Mouse (Mus musculus) embryonic facial prominence, embryonic 11.5 days (tissue): Measurements from ENCODE around the gene Slc7a7. TPM values are rescaled to one million over a fixed set of nuclear protein-coding genes. Genes with fewer than 3 reads are reported as not detected.

Source experiments
- ATAC-seq: fragments of 200-750 bp; cut with Nextera tagmentation; replicated peaks from 2 replicates; pipeline ENCODE4 v1.8.0; 2017; ENCODE audit warnings: low read depth; ENCODE audit not compliant: insufficient number of reproducible peaks, low FRiP score, low TSS enrichment
- DNase-seq: peaks from one replicate; pipeline ENCODE4 v3.0.0-alpha.2; 2015; ENCODE audit warnings: low spot score
- H3K27ac ChIP-seq: fragments of 300-500 bp; sonication (generic); replicated peaks from 2 replicates; pipeline ENCODE4 v1.5.1; 2014; ENCODE audit warnings: mild to moderate bottlenecking, low read depth, low read length, control low read depth
- H3K27me3 ChIP-seq: fragments of 300-500 bp; sonication (generic); 2 replicates; pipeline ENCODE4 v1.6.1; 2014; ENCODE audit warnings: mild to moderate bottlenecking, low read length, moderate library complexity, mixed read lengths; ENCODE audit not compliant: control insufficient read depth, insufficient read depth
- H3K36me3 ChIP-seq: fragments of 300-500 bp; sonication (generic); replicated peaks from 2 replicates; pipeline ENCODE4 v1.6.1; 2014; ENCODE audit warnings: low read depth, mild to moderate bottlenecking, low read length, moderate library complexity, mixed read lengths; ENCODE audit not compliant: control insufficient read depth, insufficient read depth
- H3K4me1 ChIP-seq: fragments of 300-500 bp; sonication (generic); 2 replicates; pipeline ENCODE4 v1.6.1; 2014; ENCODE audit warnings: low read length, mixed read lengths; ENCODE audit not compliant: control insufficient read depth, insufficient read depth
- H3K4me2 ChIP-seq: fragments of 300-500 bp; sonication (generic); 2 replicates; pipeline ENCODE4 v1.6.1; 2014; ENCODE audit warnings: low read depth, mild to moderate bottlenecking, control low read depth, low read length, moderate library complexity
- H3K4me3 ChIP-seq: fragments of 300-500 bp; sonication (generic); 2 replicates; pipeline ENCODE4 v1.5.1; 2014; ENCODE audit warnings: low read depth, low read length, control low read depth
- H3K9ac ChIP-seq: fragments of 300-500 bp; sonication (generic); replicated peaks from 2 replicates; pipeline ENCODE4 v1.6.1; 2014; ENCODE audit warnings: mild to moderate bottlenecking, control low read depth, low read length
- H3K9me3 ChIP-seq: fragments of 300-500 bp; sonication (generic); replicated peaks from 2 replicates; pipeline ENCODE4 v1.6.1; 2016; ENCODE audit warnings: mild to moderate bottlenecking, low read length, inconsistent platforms, mixed read lengths; ENCODE audit not compliant: control insufficient read depth
- WGBS: fragments of 180-500 bp; shearing (Covaris S2); extraction: QIAGEN DNeasy Blood & Tissue Kit; methylation state at CpG from one replicate; pipeline ENCODE4 v1.1.7; 2014; 5-methylcytosine and 5-hydroxymethylcytosine counted together
- polyA plus RNA-seq: library from polyadenylated mRNA; unstranded; fragments of >200 nt; fragmentation: Nextera tagmentation; extraction: Ambion mirVana; gene quantifications from 2 replicates; pipeline ENCODE4 v1.2.1, GENCODE M21; 2014

The Slc7a7 gene
- polyA plus RNA-seq, 1 experiment from 2014 or later: 2.9 TPM

GRCm38 (mm10) chr14:54398528-54398916 is 19.1 kb downstream of the Slc7a7 start:
- no peak for ATAC-seq
- Histone ChIP-seq H3K4me3 (no peak overlapping the region), H3K4me2 (no peak overlapping the region), H3K4me1 (no peaks in the 10 kb centered on the region), H3K9me3 (no peaks in the 10 kb centered on the region), H3K9ac (no peak overlapping the region), H3K27me3 (no peaks in the 10 kb centered on the region), H3K27ac (no peak overlapping the region), H3K36me3 (no peaks in the 10 kb centered on the region)
- no peak for DNase-seq
- WGBS: 48% methylated on average over 7 of the region's 7 CpGs

GRCm38 (mm10) chr14:54397872-54398527 is 19.6 kb downstream of the Slc7a7 start:
- H3K4me3 ChIP-seq: no peak overlapping the region
- no peaks in the 10 kb centered on the region for H3K9me3 ChIP-seq
- 77% methylated on average over 7 of the region's 7 CpGs for WGBS
- H3K4me2 ChIP-seq: no peak overlapping the region
- ATAC-seq (no peak), DNase-seq (no peak)
- no peaks in the 10 kb centered on the region for H3K27me3 ChIP-seq
- no peaks in the 10 kb centered on the region for H3K4me1 ChIP-seq
- no peaks in the 10 kb centered on the region for H3K36me3 ChIP-seq
- no peak overlapping the region for H3K27ac ChIP-seq
- H3K9ac ChIP-seq: no peak overlapping the region

- Histone ChIP-seq H3K4me1 (no peaks in the 10 kb centered on the region), H3K27me3 (no peaks in the 10 kb centered on the region), H3K36me3 (no peaks in the 10 kb centered on the region), H3K4me3 (no peak overlapping the region), H3K9ac (no peak overlapping the region), H3K4me2 (no peak overlapping the region), H3K9me3 (no peaks in the 10 kb centered on the region), H3K27ac (no peak overlapping the region)
- DNase-seq: no peak
- no peak for ATAC-seq
- 90% methylated on average over 7 of the region's 7 CpGs for whole genome bisulfite sequencing
These were observed 20.9 kb downstream of the Slc7a7 start for GRCm38 (mm10) chr14:54396685-54397084.

- Histone ChIP-seq H3K9ac (no peak overlapping the region), H3K27ac (no peak overlapping the region), H3K36me3 (no peaks in the 10 kb centered on the region), H3K9me3 (no peaks in the 10 kb centered on the region), H3K27me3 (no peaks in the 10 kb centered on the region), H3K4me1 (no peaks in the 10 kb centered on the region), H3K4me2 (no peak overlapping the region), H3K4me3 (no peak overlapping the region)
- no peak for ATAC-seq
- DNase-seq: no peak
These were observed 23.3 kb downstream of the Slc7a7 start for GRCm38 (mm10) chr14:54394309-54394708.

- Histone ChIP-seq H3K4me2 (no peak overlapping the region), H3K4me3 (no peak overlapping the region), H3K4me1 (no peaks in the 10 kb centered on the region), H3K9ac (no peak overlapping the region), H3K36me3 (no peaks in the 10 kb centered on the region), H3K27ac (no peak overlapping the region), H3K9me3 (no peaks in the 10 kb centered on the region), H3K27me3 (no peaks in the 10 kb centered on the region)
- ATAC-seq (no peak), DNase-seq (no peak)
- 58% methylated on average over 3 of the region's 3 CpGs for WGBS
These were observed 23.8 kb downstream of the Slc7a7 start for GRCm38 (mm10) chr14:54393794-54394193.

GRCm38 (mm10) chr14:54390843-54391242 is 26.7 kb downstream of the Slc7a7 start:
- WGBS: 71% methylated on average over 6 of the region's 6 CpGs
- no peaks in the 10 kb centered on the region for H3K36me3 ChIP-seq
- no peaks in the 10 kb centered on the region for H3K9me3 ChIP-seq
- no peaks in the 10 kb centered on the region for H3K27me3 ChIP-seq
- no peak overlapping the region for H3K4me2 ChIP-seq
- H3K27ac ChIP-seq: no peak overlapping the region
- H3K4me1 ChIP-seq: no peaks in the 10 kb centered on the region
- H3K4me3 ChIP-seq: no peak overlapping the region
- no peak overlapping the region for H3K9ac ChIP-seq
- ATAC-seq: no peak
- DNase-seq: no peak

GRCm38 (mm10) chr14:54387546-54387945 is 30.0 kb downstream of the Slc7a7 start:
- WGBS: 80% methylated on average over 6 of the region's 6 CpGs
- no peaks in the 10 kb centered on the region for H3K4me1 ChIP-seq
- H3K27me3 ChIP-seq: no peaks in the 10 kb centered on the region
- no peak overlapping the region for H3K9ac ChIP-seq
- H3K4me3 ChIP-seq: no peak overlapping the region
- no peak overlapping the region for H3K27ac ChIP-seq
- H3K36me3 ChIP-seq: no peaks in the 10 kb centered on the region
- no peak overlapping the region for H3K4me2 ChIP-seq
- DNase-seq (no peak), ATAC-seq (no peak)
- no peaks in the 10 kb centered on the region for H3K9me3 ChIP-seq

GRCm38 (mm10) chr14:54385968-54386618 is 31.5 kb downstream of the Slc7a7 start:
- Histone ChIP-seq H3K27ac (no peak overlapping the region), H3K4me2 (no peak overlapping the region), H3K9ac (no peak overlapping the region), H3K9me3 (no peaks in the 10 kb centered on the region), H3K27me3 (no peaks in the 10 kb centered on the region), H3K4me3 (no peak overlapping the region), H3K36me3 (no peaks in the 10 kb centered on the region), H3K4me1 (no peaks in the 10 kb centered on the region)
- ATAC-seq: no peak
- no peak for DNase-seq
- WGBS: 75% methylated on average over 7 of the region's 7 CpGs
